Mouse (Mus musculus): ENCODE results near the gene Snupn.
A peak's percentile ranks its signal among the peaks of the same experiment; 100 is the strongest.
"Not testable (repeated sequence)": the region's sequence is repeated elsewhere in the genome, so short reads cannot be mapped to it uniquely, and the experiment has no call there.

The Snupn gene

DNA sequence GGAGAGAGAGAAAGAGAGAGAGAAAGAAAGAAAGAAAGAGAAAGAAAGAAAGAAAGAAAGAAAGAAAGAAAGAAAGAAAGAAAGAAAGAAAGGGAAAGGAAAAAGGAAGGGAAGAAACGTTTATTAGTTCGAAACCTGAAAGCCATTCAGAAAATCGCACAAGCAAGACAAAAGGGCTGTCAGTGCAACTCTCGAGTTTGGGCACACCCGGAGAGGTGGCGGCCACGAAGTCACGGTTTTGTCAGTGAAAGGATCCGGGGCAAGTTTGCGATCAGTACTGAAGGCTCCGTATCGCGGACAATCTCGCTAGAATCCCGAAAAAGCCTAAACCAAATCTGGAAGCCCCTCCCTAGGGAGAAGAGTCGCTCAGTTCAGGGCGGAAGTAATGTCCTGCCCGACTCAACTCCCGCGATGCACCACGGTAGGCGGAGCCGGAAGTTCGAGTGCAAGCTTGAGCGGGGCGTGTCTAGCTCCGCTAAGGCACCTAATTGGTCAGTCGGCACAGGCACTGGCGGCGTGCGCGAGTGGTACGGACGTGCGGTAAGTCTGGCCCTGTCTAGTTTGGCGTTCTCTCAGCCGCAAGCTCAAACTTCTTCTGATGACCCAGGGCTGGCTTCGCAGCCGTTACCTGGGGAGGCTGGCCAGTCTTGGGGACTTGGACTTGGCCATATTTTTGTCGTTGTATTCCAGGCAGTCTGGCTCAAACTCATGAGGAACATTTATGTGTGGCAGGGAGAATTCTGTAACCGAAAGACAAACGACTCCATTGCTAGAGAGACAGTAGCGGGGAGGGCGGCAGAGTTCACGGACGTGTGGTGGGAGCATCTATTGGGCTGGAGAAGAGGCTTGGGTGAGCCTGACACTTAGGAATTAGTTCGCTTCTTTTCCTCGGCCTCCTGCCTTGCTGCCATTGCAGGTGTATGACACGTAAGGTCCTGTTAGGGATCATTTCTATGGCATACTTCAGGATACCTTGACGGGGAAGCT is at the start of gene Snupn:
Gene Snupn (plus strand): TSS at position 465 of the 987 bp plus-strand sequence.
- DNase-seq (ENCODE audit: low read depth, low spot score): peak; percentile 99

DNA sequence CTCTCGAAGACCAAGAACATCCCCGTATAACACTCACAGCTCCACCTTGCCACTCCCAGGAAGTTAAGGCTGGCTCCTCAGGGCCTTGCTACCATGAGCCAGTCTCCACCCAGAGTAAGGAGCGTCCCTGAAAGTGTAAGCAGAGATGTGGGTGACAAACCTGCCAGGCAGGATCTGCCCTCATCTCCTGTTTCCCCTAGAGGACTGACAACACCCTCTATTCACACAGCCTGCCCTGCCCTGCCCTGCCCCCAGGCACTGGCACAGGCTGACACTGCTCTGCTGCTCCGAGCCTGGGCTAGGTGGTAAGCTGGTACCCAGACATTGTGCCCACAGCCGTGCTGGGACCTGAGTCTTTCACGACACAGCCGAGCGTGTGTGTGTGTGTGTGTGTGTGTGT is 49.5 kb upstream of the Snupn start:
- no peak for DNase-seq (ENCODE audit: low read depth, low spot score)

DNA sequence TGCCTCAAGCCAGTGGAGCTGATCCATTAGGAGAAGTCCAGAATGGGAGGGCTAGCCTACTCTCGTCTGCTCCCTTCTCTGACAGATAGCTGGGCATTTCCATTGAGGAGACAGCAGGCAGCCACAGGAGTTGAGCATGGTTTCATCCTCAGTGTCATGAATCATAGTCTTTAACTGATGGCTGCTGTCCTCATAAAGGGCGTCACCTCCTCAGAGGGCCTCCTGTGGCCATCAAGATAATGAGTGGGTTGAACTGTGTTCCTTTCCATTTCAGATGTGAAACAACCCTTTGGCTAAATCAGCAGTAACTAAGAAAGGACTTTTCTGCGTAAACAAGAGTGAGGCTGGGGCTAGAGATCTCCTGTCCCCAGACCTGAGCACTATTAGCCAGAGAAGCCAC is 47.0 kb upstream of the Snupn start:
- no peak for DNase-seq (ENCODE audit: low read depth, low spot score)

DNA sequence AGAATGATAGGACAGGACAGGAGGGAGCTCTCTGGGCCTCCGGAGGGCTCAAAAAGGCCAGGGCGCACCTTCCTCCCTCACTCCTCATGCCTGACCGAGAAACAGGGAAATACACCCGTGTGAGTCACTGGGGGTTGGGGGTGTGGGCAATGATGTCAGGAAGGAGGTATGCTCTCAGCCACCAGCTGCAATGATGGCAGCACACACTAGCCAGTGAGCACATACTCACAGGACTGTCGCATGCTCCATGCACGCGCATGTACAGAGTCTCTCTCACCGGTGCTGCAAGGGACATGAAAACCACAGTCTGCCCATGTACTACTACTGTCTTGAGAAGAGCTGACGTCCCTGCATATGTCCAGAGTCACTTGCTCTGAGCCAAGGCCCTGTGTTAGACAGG is 43.1 kb upstream of the Snupn start:
- no peak for DNase-seq (ENCODE audit: low read depth, low spot score)

DNA sequence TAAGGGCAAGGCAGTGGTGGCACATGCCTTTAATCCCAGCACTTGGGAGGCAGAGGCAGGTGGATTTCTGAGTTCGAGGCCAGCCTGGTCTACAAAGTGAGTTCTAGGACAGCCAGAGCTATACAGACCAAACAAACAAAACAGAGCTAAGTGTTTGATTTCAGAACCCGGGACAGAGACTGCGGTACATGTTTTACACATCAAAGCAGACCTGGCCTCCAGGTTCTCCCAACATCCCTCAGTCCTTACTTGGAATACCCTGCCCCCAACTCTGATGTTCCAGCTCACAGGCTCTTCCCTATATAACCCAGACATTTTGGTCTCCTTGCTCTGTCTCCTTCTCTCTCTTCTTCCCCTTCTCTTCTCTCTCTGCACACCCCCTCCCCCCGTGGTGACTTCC is 40.7 kb upstream of the Snupn start:
- not testable (repeated sequence) for DNase-seq (ENCODE audit: low read depth, low spot score)

DNA sequence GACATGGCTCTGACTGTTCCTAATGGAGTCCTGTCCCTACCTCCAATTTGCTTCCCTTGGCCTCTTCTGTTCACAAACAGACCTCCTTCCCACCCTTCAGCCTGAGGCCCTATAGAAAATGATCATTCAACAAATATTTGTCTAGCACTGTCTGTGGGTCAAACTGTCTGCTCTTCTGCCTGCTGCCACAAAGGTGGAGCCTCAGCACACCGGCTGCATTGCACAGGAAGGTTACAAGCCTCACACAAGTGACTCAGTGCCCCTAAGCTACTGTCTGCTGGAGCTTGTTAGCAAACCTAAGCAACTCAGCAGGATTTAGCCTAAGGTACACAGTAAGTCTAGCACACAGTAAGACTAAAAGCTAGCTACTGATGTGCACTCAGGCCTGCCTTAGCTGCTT is 39.7 kb upstream of the Snupn start:
- DNase-seq (ENCODE audit: low read depth, low spot score): no peak

DNA sequence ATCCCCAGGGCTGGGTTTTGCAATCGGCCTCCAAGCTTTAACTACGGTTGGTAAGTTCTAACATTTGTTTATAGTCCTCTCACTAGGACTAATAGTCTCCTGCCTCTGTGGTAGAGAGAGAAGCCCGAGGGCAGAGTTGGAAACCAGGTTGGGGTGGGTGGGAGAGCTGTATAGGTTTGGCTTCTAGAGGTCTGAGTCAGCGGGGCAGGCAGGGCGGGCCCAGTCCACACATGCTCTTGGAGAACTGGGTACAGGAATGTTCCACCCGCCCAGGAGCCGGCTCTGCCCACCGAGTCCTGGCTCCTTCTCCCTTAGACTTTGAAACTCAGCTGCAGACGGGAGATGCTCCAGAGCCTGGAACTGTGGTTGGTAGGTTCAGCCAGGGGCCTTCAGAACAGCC is 36.7 kb upstream of the Snupn start:
- no peak for DNase-seq (ENCODE audit: low read depth, low spot score)

DNA sequence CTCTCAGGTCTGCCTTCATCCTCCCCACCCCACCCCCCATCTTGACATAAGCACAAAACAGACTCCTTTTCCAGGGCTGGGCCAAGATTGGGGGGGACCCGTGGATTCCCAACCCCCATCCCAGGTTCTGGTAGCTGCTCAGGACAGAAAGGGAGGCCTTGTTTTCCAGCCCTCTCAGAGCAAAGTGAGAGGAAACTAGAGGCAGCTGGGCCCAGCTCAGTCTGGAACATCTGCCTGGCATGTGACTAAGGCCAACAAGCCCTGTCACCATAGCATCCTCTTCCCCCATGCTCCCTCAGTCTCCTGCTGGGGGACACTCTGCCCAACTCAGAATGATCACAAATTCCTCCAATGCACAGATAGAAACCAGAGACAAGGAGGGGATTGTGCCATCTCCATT is 35.6 kb upstream of the Snupn start:
- no peak for DNase-seq (ENCODE audit: low read depth, low spot score)

DNA sequence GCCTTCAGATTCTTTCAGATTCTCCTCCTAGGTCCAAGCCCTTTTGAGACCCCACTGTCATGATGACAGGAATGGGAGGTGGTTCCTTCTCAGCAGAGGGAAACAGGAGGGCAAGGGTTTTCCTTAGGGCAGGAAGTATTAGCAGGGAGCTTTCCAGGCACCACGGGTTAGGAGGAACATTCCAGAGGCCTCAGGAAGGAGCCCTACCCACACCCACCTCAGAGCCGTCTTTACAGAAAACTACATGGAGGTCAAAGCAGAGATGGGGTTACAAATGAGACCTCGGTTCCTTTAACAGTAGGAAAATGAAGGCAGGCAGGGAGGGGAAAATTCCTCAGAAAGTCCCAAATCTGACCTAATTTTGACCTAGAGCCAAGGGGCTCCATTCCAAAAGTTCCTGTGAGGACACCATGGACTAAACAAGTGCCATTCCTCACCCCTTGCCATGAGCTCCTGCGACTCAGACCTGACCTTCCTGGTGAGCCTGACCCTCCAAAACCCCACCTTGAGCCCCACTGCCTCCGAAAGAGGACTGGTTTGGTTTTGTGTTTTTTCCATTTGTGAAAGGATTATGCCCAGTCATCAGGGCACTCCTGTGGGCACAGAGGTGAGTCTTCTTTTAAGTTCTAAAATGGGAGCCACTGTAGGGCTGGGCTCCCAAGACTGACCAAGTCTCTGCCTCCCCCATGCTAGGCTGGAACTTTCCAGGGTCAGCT is 34.8 kb upstream of the Snupn start:
- no peak for DNase-seq (ENCODE audit: low read depth, low spot score)

DNA sequence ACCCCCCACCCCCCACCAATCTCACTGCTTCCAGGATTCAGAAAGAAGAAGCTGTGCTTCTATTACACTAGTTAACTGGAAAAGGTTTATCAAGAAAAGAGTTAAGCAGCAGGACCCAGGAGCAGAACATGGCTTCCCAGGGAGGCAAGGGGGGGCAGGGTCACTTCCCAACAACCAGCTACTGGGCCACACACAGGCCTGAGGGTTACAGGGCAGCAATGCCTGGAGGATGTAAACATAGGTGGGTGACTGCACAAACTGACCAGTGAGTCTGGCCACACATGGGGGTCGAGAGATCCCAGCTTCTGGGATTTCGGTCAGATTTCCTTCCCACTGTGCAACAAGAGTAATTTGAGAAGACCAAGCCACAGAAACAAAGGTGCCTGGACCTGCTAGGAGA is 33.5 kb upstream of the Snupn start:
- DNase-seq (ENCODE audit: low read depth, low spot score): no peak

DNA sequence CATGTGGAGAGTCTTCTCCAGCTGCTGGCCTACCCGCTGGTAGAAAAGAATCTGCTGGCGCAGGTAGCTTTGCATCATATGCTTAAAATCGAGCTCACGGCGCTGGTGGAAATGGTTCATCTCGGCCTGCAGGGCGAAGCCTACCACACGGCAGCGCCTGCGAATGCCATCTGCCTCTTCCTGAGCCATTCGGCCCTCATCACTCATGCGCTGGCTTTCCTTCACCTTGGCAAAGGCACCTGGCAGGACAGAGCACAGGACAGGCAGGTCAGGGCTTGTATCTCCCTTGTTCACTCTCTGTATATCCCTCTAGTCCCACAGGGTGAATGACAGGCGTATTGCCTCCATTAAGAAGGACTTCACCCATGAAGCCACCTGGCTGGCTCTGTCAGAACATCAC is 32.2 kb upstream of the Snupn start:
- DNase-seq (ENCODE audit: low read depth, low spot score): no peak

DNA sequence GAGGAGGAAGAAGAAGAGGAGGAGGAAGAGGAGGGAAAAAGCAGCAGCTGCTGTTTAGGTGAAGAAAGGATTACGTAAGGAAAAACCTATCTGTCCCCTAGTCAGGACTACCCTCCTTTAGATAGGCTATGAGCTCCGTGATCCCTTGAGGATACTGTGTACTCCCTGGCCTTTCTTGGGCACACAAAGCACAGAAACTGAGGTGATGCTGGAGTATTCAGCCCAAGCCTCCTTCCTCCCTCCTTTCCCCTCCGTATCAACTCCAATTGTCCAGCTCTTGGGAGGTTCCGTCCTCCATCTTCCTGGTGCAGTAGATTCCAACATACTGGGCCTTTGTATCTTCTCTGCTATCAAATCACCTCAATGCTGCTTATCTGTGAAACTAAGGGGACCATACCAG is 27.9 kb upstream of the Snupn start:
- DNase-seq (ENCODE audit: low read depth, low spot score): no peak

DNA sequence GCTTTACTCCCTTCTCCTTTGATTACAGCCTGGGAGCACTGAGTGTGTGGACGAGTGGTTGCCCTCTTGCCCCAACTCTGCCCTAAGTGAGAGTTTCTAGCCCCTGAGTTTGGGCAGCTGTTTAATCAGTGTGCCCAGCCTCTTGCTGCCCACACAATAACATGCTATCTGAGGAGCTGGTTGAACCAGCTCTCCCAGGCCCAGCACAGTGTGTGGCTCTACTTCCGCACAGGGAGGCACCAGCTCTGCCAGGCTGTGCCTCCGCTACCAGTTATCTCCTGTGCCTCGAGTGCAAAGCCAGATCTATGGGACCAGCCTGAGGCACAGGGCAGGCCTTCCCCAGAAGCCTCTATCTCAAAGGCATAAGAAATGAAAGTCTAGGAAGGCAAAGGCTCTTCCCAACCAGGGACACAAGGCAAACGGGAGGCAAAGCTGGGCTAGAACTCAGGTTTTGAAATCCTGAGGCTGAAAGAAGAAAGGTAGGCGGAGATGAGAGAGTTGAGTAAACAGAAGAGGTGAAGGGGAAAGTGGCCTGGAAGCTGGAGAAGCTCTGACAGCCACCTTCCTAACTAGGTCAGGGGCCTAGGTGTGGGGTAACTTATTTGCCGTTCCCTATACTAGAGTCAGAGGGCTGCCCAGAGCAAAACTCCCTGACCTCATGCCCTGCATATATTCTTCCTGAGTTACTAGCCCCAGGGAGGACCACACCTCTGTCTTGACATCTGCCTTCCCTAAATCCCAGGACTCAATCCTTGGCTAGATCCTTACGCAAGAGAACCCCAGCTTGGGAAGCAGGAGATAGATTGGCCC is 26.6 kb upstream of the Snupn start:
- DNase-seq (ENCODE audit: low read depth, low spot score): no peak

DNA sequence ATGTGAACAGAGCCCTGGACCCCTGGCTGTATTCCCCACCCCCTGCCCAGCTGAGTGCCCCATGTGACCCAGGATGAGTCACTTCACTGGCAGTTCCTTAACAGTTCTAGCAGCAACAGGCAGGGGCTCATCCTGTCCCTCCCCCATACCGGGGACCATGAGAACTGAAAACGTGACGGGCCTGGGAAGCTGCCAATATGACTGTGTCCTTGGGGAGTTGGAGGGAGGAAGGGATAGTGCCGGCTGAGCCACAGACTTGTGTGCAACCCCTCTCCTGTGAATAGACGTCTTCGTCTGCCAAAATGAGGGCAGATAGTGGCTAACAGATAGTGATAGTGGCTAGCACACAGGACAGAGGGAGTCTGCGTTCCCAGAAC is 26.0 kb upstream of the Snupn start:
- DNase-seq (ENCODE audit: low read depth, low spot score): no peak

DNA sequence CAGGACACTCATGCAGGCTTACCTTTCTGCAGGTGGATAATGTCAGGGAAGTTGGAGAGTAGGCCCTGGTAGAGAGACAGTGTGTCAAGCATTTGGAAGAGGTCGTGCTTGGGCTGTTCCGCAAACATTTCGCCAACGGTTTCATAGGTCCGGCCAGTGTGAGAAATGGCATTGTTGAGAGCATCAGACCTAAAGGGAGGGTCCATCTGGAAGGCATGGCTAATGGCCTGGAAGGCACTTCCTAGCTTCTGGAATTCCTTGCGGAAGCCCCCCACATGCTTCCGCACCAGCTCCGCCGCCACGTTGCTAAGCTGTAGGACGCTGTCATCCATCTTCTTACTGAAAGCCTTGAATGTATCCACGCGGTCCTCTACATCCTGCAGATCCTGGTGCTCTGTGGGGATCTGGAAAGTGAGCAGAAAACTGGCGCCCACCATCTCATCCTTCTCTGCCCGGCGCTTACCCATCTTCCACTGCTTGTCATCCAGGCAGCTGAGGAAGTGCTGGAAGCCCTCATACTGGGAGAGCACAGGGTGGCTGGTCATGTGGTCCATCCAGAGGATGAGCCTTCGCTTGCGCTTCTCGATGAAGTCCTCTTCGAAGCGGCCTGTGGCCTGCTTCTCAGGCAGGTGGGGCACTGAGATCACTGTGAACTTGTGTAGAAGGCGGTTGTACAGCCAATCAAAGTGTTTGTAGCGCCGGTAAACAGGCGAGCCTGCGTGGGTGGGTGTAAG is 25.2 kb upstream of the Snupn start:
- DNase-seq (ENCODE audit: low read depth, low spot score): no peak

DNA sequence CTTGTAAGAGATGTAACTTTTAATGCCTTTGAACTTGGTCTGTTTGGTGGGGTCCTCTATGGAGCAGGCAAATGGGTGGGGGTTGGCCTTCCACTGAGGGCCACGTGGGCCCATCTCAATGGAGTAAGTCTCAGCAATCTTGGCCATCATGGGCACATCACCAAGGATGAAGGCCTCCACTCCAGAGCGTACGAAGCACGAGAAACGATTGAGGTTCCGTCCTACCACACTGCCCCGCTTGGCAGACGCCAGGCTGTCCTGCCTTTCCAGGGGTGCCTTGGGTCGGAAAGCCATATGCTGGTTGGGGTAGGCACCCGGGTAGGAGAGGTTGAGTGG is 24.7 kb upstream of the Snupn start:
- no peak for DNase-seq (ENCODE audit: low read depth, low spot score)

DNA sequence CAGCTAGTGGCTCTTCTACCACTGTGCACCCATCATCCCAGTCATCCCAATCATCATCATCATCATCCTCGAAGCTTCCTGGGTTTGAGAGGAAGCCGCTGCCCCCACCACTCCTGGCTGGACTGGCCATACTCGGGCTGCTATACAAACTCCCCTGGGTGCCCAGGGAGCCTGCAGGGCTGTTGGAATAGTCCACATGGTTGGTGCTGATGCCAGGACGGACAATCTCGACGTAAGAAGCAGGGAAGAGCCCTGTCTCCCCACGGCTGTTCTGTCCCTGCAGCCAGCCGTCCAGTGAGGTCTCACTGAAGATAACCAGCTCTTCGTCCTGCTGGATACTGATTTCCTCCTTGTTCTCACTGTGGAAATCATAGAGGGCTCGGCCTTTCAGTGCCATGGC is 24.3 kb upstream of the Snupn start:
- no peak for DNase-seq (ENCODE audit: low read depth, low spot score)

DNA sequence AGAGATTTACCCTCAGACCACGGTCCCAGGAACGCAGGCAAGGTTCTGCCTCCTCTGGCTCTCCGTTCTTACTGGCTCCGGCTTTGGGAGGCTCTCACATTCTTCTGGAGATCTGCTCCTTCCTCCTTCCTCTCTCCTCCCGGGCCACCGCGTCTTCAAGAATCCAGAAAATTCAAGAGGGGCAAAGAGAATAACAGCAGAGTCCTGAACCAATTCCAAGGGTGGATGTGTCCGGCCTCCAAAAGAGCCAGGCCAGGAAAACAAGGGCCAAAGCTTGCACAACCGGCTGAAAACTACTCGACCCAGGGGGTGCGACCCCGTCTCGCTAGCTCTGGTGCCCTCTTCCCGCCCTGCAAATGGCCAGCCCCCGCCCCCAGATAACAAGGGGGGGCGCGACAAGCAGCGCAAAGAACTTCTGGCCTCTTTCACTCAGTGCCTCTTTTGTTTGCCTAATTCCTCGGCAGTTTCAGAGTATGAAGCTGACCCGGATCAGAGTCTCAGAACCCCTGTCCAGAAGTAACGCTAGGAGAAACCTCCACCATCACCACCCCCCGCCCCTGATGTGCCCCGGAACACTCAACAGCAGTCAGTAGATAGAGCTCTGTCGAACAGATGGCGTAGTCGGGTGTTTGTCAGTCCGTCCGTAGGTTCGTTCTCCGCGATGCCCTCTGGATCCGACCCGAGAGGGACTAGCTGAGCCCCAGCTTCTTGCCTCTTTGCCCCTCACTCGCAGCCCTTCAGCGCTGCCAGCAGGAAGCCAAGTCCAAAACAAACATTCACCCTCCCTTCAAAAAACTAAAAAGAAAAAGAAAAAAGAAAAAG is 23.3 kb upstream of the Snupn start:
- DNase-seq (ENCODE audit: low read depth, low spot score): peak; percentile 24

DNA sequence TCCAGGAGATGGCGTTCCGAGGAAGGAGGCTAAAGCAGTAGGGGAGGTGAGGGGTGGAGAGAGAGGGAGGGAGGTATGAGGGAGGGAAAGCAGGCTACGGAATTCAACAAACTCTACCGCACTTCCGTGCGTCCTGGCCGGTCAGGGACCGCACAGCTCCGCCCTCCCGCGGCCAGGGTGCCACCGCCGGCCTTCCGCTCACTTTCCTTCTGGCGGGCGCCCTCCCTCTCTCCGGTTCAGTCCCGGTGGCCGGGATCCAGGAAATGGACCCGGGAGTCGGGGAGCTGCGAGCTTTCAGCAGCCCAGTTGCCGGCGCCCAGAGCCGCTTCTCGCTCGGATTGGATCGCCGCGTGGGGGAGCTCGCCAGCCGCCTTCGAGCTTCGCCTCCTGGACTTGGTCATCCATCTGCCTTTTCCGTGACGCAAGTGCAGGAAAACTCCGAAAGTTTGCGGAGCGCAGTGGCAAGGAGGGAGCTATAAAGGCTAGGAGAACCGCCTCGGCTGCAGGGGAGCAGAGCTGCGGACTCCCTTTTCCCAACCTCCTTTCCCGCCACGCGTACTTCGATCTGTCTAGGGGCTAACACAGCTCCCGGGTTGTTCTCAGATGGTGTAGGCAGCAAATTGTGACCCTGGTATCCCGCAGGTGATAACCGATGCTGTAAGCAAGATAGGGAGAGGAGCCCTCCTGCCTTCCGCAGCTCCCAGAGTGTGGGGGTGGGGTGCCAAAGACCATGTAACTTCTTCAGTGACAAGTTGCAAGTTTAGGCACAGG is 22.5 kb upstream of the Snupn start, which contains the start of gene Snx33:
Gene Snx33 (minus strand): TSS at position 331 of the 771 bp plus-strand sequence.
- DNase-seq (ENCODE audit: low read depth, low spot score): peak; percentile 88

DNA sequence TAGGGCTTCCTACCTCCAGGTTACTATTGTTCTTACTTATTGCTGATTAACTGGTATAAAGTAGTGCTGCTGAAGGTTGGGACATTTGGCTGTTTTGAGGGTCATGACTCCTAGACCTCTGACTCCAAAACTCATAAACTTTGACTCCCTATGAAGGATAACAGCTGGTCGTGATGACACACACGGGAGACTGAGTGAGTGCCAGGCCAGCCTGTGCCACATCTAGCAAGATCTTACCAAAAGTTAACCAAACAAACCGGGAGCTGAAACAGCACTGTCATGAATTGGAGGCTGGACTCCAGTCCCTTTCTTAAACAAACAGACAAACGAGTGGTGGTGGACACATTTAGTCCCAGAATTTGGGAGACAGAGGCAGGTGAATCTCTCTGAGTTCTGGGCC is 21.2 kb upstream of the Snupn start:
- DNase-seq (ENCODE audit: low read depth, low spot score): no peak

Data from A20 (cell line).